Mouse (Mus musculus): ENCODE measurements around the gene Ppp1ca.

GRCm38 (mm10) chr19:4171393-4172290, 20.2 kb upstream of the Ppp1ca start:
- TF ChIP-seq POLR2A (IDR thresholded peaks at IDR 0.05; ENCODE audit: insufficient read depth, low read length) (no peak), EP300 (IDR thresholded peaks at IDR 0.05; ENCODE audit: insufficient read depth, low read depth, low read length) (no peak)
